Mouse (Mus musculus) heart, postnatal 4 days (tissue): Measurements from ENCODE around the gene Btbd6. TPM values are rescaled to one million over a fixed set of nuclear protein-coding genes. Genes with fewer than 3 reads are reported as not detected.

Source experiments
- DNase-seq: peaks from one replicate; pipeline ENCODE4 v3.0.0; 2021
- total RNA-seq, 2 experiments: library from RNA; stranded (reverse); gene quantifications; 2 replicates each; pipeline ENCODE4 v1.2.3; 2021

Gene Btbd6
- 10 to 100 TPM; 26.0 to 28.1 TPM for total RNA-seq

DNA sequence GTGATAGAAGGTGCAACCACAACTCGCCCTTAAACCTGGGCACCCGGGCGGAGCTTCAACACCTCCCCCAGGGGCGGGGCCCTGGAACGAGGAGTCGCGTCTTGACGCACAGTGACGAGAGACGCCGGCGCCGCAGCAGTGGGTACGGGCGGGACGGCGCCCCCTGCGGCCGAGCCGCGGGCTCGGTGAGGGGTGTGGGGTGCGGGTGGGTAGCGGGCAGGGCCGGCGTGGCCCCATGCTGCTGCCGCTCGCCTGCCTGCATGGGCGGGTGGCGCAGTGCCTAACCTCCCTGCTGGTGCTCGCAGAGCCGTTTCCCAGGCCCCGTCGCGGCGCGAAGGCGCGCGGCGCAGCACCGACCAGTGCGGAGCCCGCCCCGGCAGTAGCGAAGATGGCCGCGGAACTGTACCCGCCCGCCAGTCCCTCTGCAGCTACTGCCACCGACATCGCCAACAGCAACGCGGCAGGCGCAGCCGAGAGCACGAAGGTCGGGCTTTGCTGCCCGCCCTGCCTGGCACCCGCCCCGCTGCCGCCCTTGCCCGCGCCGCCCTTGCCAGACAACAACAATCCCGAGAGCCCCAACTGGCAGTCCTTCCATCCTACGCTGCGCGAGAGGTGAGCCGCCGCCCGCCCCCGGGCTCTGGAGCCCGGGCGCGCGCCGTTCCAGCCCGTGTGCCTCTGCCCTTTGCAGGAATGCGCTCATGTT is at the start of gene Btbd6:
Btbd6 (plus strand) TSS at position 112 of the 703 bp plus-strand sequence.
- peak; percentile 91 for DNase-seq

DNA sequence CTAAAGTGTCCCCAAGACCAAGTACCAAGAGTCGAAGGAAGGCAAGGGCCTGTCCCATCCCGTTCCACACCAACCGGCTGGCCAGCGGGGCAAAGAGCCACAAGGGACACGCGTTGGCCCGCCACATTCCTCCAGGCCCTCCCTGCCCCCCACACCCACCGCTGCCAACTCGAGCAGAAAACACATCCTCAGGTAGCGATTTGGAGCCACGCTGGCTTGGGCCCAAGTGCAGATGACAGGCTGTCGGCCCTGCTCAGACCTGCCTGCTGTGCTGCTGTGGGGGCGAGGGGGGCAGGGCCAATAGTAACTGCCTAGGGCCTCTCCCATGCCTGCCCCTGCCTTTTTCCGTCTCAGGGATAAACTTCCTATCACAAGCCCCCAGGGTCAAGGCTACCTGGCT is 49.0 kb upstream of the Btbd6 start:
- DNase-seq = no peak

DNA sequence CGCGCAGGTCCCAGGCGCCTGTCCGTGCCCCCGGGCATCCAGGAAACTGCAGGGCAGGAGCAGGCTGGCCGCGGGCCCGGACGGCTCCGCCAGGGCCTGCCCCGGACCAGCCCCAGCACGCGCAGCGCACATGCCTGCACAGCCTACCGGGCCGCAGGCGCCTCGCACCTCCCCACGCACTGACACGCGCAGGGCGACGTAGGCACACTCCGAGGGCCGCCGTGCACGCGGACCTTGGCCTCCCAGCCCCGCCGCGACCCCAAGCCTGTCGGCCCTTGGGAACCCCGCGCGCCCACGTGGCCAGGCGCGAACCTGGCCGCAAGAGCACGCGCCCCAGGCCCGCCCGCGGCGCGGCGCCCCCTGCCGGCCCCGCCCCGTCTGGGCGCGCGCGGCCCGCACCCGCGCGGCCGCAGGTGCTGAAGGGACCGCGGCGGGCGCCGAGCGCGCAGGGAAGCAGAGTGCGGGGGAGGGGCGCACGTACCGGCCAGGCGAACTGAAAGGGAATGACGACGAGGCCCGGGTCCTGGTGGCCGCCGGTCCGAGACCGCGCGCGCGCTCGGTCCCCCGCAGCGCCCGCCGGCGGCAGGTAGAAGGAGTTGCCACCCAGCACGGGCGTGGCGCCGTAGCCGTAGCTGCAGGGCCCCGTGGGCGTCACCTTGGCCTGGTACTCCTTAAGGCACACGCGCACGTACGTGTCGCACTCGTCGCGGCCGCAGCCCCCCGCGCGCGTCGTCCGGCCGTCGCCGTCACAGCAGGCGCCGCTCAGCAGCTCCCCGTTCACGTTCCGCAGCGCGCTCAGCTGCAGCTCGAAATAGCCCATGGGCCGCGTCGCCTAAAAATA is 47.7 kb upstream of the Btbd6 start:
- DNase-seq = peak; percentile 41

DNA sequence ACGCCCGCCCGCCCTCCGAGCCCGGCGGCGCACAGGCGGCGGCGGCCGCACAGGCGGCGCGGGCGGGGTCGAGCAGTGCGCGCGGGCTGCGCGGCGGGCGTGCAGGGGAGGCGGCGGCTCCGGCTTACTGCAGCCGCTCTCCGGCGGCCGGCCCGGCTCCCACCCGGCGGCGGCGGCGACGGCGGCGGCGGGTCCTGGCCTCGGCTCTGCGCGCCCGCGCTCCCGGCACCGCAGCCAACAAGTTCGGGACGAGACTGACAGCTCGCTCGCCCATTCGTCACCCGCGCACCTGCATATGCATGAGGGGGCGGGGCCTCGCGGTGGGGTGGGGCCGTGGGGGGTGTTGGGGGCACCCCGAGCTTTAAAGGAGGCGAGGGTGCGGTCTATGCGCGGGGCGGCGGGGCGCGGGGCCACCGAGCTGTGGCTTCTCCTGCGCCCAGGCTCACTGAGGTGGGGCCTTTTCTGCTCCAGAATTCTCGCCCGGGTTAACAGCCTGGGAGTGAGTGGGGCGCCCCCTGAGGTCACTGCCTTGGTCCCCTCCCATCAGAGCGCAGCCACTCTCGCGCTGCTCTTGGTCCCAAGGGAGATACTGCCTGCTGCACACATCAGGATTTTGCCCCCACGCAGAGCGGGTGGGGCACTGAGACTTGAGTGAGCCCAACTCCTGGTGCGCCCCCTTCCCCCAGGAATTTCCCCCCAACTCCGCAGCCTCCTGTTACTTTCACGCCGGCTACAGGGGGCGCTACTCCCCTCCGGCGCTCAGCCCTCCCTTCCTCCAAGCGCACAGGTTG is 46.5 kb upstream of the Btbd6 start, which contains the start of gene Jag2:
Jag2 (minus strand) TSS at position 215 of the 791 bp plus-strand sequence.
- DNase-seq = peak; percentile 75

DNA sequence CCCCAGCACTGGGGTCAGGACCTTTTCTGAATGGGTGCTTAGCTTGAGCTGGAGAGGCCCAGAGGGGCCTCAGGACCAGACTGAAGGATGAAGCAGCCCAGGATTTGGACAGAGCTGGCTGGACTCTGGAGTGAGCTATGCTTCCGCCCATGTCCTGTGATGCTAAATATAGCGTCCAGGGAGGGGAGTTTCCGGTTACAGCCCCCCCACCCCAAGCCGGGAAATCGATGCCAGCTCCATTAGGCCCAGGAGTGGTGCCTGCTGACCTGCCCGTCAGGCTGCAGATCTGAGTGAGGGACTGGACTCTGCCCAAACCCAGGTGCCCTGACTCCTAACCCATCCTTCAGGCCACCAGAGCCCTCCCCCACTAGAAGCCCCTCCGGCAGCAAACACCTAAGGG is 43.6 kb upstream of the Btbd6 start:
- DNase-seq = no peak

DNA sequence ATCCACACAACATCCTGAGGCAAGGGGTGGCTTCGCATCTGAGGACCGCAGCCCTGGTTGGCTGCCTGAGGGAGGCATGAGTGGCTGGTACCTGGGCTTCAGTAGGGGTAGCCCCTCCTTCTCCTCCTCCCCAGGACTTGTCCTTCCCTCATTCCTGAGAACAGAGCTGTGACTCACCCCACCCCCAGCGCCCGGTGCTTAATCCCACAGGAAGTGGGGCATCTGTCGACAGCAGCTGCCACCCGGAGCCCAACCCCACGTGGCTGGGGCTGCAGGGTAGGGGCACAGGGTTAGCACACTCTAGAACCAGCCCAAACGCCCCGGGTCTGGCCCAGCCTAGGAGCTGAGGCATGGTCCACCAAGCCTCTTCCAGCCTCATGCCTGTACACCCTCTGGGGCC is 38.4 kb upstream of the Btbd6 start:
- DNase-seq = no peak

DNA sequence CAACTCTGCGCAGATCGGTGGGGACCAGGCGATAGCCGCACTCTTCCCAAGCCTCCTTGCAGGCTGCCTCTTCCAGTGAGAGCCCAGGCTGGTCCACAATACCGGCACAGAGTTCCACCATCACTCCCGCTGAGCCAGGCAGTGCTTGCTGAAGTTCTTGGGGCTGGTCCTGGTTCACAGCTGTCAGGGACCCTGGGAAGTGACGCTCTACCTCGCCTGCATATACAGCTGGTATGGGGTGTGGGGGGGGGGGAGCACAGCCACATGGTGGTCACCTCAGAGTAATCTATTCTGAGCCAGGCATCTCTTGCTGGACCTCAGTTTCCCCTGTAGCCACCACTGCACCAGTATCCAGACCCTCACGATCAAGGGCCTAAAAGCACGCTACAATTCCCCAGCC is 37.9 kb upstream of the Btbd6 start:
- no peak for DNase-seq

DNA sequence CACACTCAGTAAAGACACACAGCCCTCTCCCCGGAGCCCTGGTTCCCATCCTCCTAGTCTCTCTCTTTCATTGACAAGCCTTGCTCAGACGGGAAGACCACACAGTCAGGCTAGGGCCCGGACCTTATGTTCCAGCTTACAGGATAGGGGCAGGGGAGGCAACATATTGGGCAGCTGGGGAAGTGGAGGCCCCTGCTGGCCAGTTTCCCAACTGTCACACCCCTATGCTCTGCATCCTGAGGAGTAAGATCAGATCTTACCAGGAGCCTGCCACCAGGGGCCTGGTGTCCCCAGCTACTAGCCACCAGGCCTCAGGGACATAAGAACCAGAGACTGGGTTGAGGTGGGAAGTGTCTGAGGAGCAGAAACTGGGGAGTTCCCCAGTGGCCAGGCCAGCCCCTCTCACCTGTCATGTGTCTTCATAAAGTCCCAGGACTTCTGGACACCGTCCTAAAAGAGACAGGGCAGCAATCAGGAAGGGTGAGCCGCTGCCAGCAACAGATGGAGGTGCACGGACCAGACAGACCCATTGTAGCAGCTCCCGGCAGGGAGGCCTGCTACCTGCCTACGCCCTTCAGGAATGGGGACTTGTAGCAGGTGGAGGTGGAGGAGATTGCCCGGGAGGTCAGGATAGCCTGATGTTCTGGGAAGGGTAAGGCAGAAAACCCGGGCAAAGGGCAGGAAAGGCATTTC is 37.3 kb upstream of the Btbd6 start:
- peak; percentile 42 for DNase-seq

DNA sequence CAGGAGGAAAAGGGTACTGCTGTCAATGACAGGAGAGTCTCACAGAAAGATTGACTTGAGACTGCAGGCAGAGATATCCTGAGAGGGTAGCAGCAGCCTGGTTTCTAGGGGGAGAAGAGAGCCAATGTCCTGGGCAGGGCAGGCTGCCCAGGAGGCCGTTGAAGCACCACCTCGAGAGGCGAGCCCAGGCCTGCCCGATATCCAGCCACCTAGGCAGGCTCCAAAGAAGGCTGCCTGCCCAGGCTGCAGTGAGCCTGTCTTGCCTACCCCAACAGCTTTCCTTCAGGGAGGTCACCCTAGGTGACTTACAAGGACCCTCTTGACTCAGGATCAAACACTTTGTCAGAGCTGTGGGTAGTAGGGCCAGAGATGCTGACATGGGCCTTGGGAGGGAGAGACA is 36.0 kb upstream of the Btbd6 start:
- DNase-seq = no peak

DNA sequence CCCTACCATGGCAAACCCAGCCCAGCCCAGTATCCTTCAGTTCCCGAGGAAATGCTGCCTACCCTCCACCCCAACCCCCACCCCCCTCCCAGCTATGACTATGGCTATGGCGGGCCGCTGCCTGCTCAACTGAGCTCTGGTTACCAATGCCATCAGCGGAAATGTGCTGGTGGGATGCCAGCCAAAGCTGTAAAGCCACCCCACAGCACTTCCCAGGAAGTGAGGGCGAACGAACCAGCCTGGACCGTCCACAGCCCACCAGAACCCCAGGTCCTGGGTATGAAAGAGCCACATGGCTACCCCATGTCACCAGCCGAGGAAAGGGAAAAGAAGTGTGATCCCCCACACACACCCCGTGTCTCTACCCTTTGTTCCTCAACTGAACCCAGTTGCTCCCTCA is 35.6 kb upstream of the Btbd6 start:
- DNase-seq = no peak

DNA sequence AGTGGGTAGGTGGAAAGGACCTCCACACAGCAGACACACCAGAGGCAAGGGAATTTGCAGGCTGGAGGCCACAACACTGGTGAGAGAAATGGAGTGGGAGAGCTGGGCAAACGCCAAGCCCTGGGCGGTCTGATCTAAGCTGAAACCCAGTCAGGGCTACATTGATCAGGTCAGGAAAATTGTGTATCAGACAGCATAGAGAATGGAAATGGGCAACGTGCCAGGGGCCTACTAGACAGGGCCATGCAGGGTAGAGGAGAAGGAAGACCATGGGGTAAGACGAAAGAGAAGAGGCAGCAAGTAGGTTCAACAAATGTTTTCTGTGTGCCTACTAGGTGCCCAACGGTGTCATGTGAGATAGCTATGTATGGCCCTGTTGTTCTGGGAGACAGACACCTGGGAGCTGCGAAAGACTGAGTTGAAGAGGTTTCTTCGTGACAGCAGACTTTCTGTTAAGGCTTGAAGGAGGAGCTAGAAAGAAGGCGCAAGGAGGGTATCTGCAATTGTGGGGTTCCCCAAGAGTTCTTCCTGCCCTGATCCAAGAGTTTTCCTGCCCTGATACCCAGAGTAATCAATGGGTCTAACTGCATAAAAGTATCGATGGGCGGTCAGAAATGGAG is 35.0 kb upstream of the Btbd6 start:
- DNase-seq = peak; percentile 46

DNA sequence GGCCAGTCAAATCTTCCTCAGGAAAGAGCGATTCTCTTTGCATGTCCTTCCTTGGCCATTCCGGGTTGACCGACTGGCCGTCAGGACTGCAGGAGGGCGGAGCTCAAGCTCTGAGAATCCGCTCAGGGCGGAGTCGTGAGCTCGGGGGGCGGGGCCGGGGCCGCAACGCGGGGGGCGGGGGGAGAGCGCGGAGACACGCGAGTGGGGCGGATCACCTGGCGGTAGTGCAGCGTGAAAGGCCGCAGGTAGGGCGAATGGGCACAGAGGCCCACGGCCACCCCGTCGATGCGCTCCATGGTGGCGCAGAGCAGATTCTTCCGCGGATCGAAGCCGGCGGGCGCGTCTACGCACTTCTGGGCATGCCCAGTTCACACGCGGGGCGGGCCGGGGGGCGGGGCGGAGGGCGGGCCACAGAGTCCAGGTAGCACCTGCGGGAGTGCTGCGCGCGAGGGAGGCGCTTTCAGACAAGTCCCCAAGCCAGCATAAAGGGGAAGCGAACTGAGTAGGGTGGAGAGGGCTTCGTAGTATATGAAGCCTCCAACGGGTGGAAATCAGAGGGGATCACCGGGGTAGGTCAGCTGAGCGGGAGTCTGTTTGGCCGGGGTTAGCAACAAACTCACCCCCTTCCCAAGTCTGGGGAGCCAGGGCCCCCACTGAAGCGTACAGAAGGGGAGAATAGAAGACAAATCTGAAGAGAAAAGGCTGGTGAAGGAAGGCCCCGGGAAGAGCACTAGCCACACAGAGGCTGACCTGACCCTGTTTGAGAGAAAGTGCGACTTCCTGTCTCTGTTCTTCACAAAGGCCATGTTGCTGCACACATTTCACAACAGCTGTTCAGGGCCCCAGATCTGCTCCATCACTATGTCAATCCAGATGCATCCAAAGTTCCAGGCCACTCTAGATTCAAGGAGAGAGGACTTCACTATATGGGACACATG is 34.2 kb upstream of the Btbd6 start, which contains the start of gene Nudt14:
Nudt14 (minus strand) TSS at position 349 of the 938 bp plus-strand sequence.
- DNase-seq = peak; percentile 80

DNA sequence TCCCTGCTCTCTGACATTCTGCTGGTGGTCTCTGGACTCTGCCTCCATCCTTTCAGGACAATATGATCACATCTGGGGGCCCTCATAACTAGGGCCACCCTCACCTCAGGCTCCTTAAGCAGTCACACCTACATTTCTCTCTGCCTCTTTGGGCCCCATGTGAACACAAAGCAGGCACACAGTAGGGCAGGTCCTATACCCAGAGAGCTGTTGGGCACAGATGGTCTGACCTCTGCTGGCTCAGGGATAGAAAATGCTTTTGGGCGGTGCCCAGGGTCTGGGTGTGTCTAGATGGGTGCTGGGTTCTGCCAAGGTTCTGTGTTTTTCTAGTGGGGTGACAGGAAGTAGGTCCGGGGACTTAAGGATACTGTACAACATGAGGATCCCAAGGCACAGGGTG is 32.6 kb upstream of the Btbd6 start:
- DNase-seq = no peak

DNA sequence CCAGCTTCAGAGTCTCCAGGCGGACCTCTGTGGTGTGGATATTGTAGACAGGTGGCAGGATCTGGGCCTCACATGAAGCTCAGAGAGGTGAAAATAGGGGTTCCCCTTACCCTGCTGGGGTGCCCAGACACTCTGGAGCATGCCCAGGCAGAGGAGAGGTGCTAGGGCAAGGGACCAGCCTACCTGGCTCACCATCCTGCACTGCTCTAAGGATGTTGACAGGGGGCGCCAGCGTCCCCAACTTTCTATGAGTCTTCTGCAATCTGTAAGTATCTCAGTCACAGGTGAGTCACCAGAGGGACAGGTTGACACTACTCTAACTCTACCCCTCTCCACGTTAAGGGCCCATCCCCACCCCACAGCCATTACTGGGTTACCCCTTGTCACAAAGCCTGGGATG is 29.0 kb upstream of the Btbd6 start:
- DNase-seq = no peak

DNA sequence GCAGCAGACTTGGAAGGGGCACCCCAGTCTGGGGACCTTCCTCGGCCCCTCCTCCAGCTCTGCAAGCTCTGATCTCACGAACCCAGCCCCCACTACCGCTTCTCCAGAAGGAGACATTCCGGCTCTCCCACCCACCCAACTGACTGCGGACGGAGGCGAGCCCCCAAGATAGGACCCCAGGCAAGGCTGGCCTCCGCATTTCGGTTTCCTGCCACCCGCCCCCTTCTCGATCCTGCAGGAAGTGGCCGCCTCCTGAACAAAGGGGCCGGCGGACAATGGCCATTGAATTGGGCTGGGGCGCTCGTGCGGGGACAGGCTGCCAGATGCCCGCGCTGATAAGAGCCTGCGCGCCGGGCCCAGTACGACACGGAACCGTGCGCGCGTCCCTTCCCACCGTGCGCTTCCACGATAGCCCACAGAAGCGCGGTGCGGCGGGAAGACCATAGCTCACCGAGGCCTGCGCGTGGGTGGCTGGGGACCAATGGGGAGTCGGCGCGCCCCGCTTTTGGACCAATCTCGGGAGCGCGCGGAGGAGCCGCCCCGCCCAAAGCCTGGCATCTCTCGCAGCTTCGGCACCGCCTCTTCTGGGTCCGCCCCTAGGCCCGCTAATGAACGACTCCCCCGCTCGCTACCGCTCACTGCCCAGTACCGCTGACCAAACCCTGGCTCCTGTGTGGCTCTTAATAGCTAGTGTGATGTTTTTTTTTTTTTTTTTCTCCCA is 26.1 kb upstream of the Btbd6 start:
- DNase-seq = peak; percentile 89

DNA sequence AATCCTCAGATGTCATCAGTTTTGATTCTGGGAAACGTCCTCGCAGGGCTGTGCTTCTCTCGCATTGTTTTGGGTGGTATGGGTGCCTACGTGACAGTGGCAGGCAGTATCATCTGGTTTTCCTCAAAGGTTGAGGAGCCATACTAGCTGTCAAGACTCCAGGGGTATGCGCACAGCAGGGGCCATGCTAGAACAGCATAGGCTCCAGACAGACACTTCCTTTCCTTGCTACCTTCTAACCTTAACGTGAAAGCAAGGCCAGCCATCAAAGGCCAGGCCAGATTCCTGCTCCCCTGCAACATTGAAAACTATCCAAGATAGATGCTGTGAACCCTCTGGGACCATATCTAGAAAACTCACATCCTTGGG is 25.5 kb upstream of the Btbd6 start:
- no peak for DNase-seq

DNA sequence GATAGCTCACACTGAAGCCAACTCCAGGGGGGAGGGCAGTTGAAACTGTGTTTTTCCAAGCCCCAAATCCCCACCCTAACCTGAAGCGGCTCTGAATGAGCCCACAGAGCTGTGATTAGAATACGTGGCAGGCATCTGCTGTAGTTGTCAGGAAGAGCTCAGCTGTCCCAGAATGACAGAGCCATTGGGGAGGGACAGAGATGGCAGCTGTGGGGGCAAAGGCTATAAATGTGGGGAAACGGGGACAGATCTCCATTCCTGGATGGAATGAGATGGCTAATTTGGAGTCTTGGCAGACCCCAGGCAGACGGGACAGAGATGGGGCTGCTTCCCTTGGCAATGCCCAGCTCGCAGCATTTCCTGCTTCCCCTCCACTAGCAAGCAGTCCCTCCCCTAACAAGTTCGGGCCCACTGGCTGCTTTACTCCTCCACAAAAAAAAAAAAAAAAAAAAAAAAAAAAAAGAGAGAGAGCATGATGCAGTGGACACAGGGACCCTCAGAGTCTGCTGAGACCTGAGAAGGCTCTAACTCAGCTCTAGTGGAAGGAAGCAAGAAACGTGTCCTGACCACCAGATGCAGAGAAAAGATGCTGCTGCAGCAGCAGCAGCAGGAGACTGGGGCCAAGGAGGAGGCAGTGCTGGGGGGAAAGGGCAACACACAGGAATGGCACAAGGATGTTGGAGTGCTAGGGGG is 25.0 kb upstream of the Btbd6 start:
- DNase-seq = no peak

DNA sequence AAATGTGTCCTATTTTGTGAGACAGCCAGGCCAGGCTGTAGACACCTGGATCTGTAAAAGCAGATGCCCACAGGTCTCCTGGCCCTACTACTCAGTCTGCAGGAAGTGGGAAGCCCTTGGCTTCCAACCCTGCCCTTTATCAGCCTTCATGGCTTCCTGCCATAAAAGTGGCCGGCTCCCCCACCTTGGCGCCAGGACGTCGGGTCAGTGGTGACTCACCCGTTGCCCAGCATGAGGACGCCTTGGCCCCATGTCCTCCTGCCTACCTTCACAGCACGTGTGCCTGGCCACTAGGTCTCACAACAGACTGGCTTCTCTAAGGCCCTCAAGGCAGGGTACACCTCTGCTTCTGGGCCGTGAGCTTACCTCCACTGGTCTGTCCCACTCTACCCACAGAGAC is 23.8 kb upstream of the Btbd6 start:
- DNase-seq = peak; percentile 83

DNA sequence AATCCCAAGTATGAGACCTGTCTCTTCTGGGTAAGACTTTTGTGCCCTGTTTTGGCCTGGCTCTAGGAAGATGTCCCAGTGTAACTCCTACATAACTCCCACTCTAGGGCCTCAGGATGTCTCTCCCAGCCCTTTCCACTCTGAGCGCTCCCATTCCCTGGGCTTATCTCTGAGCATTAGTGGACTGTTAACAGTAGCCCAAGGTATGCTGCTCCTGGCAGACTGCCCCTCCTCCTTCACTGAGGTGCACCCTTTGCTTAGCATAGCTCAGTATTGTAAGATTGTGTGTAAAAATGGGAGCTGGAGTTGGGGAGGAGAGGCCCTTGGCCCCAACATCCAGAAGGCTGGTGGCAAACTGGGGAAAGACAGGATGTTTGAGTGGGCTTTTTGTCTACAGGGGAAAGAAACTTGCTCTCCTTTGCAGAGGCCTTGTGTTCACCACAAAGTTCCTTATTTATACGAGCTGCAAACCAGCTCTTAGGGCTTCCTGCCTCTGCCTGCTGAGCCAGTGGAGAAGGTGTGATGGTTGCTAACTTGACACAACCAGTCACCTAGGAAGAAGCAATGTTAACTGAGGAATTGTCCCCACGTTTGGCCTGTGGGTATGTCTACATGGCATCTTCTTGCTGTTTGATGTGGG is 23.2 kb upstream of the Btbd6 start:
- no peak for DNase-seq
